Mouse (Mus musculus) midbrain, postnatal 0 days (tissue): ENCODE measurements around the gene Men1. TPM values are rescaled to one million over a fixed set of nuclear protein-coding genes. Genes with fewer than 3 reads are reported as not detected.
A peak's percentile ranks its signal among the peaks of the same experiment; 100 is the strongest.

Experiments used
- ATAC-seq: fragments of 200-750 bp; cut with Nextera tagmentation; 2 replicates; pipeline ENCODE4 v1.8.0; 2017; ENCODE audit warnings: moderate number of reproducible peaks, mild to moderate bottlenecking, moderate TSS enrichment, moderate library complexity; ENCODE audit not compliant: low FRiP score
- DNase-seq: peaks from one replicate; pipeline ENCODE4 v3.0.0-alpha.2; 2015; ENCODE audit warnings: low spot score
- H3K27ac ChIP-seq: fragments of 300-500 bp; sonication (generic); 2 replicates; pipeline ENCODE4 v1.5.1; 2014; ENCODE audit warnings: low read depth, mild to moderate bottlenecking, low read length, mixed read lengths
- H3K27me3 ChIP-seq: fragments of 300-500 bp; sonication (generic); 2 replicates; pipeline ENCODE4 v1.6.1; 2014; ENCODE audit warnings: low read length, control low read depth, mixed read lengths; ENCODE audit not compliant: insufficient read depth
- H3K36me3 ChIP-seq: fragments of 300-500 bp; sonication (generic); 2 replicates; pipeline ENCODE4 v1.6.1; 2014; ENCODE audit warnings: low read length, control low read depth, mixed read lengths; ENCODE audit not compliant: insufficient read depth
- H3K4me1 ChIP-seq: fragments of 300-500 bp; sonication (generic); 2 replicates; pipeline ENCODE4 v1.6.1; 2014; ENCODE audit warnings: mild to moderate bottlenecking, control low read depth, antibody characterized with exemption, low read length, mixed read lengths; ENCODE audit not compliant: insufficient read depth
- H3K4me2 ChIP-seq: fragments of 300-500 bp; sonication (generic); 2 replicates; pipeline ENCODE4 v1.6.1; 2014; ENCODE audit warnings: low read depth, mild to moderate bottlenecking, low read length, mixed read lengths; ENCODE audit not compliant: poor library complexity, severe bottlenecking
- H3K4me3 ChIP-seq: fragments of 300-500 bp; sonication (generic); 2 replicates; pipeline ENCODE4 v1.5.1; 2014; ENCODE audit warnings: low read depth, mild to moderate bottlenecking, low read length, moderate library complexity
- H3K9ac ChIP-seq: fragments of 300-500 bp; sonication (generic); replicated peaks from 2 replicates; pipeline ENCODE4 v1.6.1; 2014; ENCODE audit warnings: mild to moderate bottlenecking, low read length, moderate library complexity, mixed read lengths; ENCODE audit not compliant: poor library complexity, severe bottlenecking
- H3K9me3 ChIP-seq: fragments of 300-500 bp; sonication (generic); 2 replicates; pipeline ENCODE4 v1.6.1; 2016; ENCODE audit warnings: low read length, control low read depth
- CTCF ChIP-seq: IDR thresholded peaks from 2 replicates; pipeline ENCODE4 v1.5.1; 2016; ENCODE audit warnings: antibody characterized with exemption, mild to moderate bottlenecking
- WGBS: fragments of 180-500 bp; shearing (Covaris S2); extraction: QIAGEN DNeasy Blood & Tissue Kit; methylation state at CpG from one replicate; pipeline ENCODE4 v1.1.7; 2014; 5-methylcytosine and 5-hydroxymethylcytosine counted together
- microRNA-seq: library from miRNA; unstranded; fragments of <30 nt; microRNA quantifications from one replicate; pipeline ENCODE4, GENCODE M21; 2016; ENCODE audit warnings: borderline number of aligned reads
- polyA plus RNA-seq: library from polyadenylated mRNA; unstranded; fragments of >200 nt; fragmentation: Nextera tagmentation; extraction: Ambion mirVana; gene quantifications from 2 replicates; pipeline ENCODE4 v1.2.1, GENCODE M21; 2015
- total RNA-seq: library from RNA; depleted of rRNA; stranded (reverse); fragments of >200 nt; gene quantifications from 2 replicates; pipeline ENCODE4 v1.2.3, GENCODE M21; 2014; rRNA removed

Gene Men1
- total and polyA plus RNA-seq, 2 experiments from 2014 or later, result 56.8 to 85.6 TPM

DNA sequence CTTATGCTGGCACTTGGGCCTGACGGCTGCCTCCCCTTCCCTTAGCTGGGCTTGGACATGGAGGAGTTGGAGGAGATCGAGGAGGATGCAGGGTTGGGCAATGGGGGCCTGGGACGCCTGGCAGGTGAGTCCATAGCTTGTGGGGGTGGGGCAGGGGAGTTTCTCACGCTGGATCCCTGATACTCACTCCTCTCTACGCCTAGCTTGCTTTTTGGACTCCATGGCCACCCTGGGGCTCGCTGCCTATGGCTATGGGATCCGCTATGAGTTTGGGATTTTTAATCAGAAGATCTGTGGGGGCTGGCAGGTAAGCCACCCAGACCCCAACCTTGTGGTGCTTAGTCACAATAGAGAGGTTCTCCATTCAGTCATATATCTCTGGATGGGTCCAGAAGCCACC, 51.0 kb downstream of the Men1 start:
- Histone ChIP-seq H3K9me3 (no peaks in the 10 kb centered on the region), H3K9ac (no peak overlapping the region), H3K27me3 (no peaks in the 10 kb centered on the region), H3K4me2 (no peak overlapping the region), H3K27ac (no peak overlapping the region), H3K4me1 (peaks cover 4% of the 10 kb centered on the region; the same call in 1 of the 2 replicates), H3K36me3 (0 out of 2 replicates have a peak, but pooled peaks cover 2% of the 10 kb centered on the region), H3K4me3 (no peak overlapping the region)
- no peak for TF ChIP-seq CTCF
- WGBS, result 85% methylated on average over 7 of the region's 7 CpGs
- no peak for ATAC-seq
- DNase-seq, result no peak

DNA sequence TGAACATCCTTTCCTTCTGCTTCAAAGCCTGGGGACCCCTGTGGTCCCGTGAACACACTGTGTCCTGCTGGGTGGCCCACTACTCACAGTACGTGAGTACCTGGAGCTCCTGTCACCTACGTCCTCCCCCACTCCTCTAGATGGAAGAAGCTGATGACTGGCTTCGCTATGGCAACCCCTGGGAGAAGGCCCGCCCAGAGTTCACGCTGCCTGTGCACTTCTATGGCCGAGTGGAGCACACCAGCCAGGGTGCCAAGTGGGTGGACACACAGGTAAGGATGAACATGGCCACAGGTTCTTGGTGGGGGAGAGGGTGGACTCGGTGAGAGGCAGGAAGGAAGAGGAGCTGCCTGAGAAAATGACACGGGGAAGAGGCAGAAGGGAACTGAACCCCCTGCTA, 51.5 kb downstream of the Men1 start:
- ATAC-seq (no peak), DNase-seq (no peak)
- H3K27me3 ChIP-seq, result no peaks in the 10 kb centered on the region
- no peak overlapping the region for H3K4me3 ChIP-seq
- H3K4me2 ChIP-seq, result no peak overlapping the region
- no peaks in the 10 kb centered on the region for H3K9me3 ChIP-seq
- no peaks in the 10 kb centered on the region for H3K36me3 ChIP-seq
- no peak overlapping the region for H3K27ac ChIP-seq
- no peak for TF ChIP-seq CTCF
- no peak overlapping the region for H3K9ac ChIP-seq
- H3K4me1 ChIP-seq, result peaks cover 4% of the 10 kb centered on the region; the same call in 1 of the 2 replicates
- 62% methylated on average over 9 of the region's 9 CpGs for WGBS

- Histone ChIP-seq H3K27me3 (no peaks in the 10 kb centered on the region), H3K9me3 (no peaks in the 10 kb centered on the region), H3K4me3 (no peak overlapping the region), H3K4me1 (peaks cover 4% of the 10 kb centered on the region; the same call in 1 of the 2 replicates), H3K27ac (no peak overlapping the region), H3K36me3 (no peaks in the 10 kb centered on the region), H3K4me2 (no peak overlapping the region), H3K9ac (no peak overlapping the region)
- 81% methylated on average over 13 of the region's 13 CpGs for WGBS
- no peak for ATAC-seq
- no peak for DNase-seq
- TF ChIP-seq CTCF, result peak; percentile 37; the same call in 1 of the 2 replicates
Observed at GRCm38 (mm10) chr19:6388006-6388405, 53.2 kb downstream of the Men1 start.

DNA sequence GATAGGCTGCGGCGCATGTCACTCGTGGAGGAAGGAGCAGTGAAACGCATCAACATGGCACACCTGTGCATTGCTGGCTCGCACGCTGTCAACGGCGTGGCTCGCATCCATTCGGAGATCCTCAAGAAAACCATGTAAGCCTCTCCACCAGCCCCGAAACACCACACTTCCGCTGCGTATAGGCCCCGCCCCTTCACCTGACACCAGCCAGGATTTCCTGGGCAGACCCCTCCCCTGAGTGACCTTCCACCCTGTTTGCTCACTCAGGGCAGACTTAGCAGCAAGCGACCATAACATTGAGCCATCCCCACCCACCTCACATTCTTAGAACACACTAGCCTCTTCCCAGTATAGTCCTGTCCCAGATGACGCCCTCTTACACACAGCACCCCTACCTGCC, 55.0 kb downstream of the Men1 start:
- H3K4me3 ChIP-seq, result peak overlapping the region; percentile 28; the same call in 1 of the 2 replicates
- peak; percentile 36 for DNase-seq
- no peak for TF ChIP-seq CTCF
- 11% methylated on average over 16 of the region's 16 CpGs for WGBS
- H3K36me3 ChIP-seq, result no peaks in the 10 kb centered on the region
- peak overlapping the region; percentile 20; the same call in 1 of the 2 replicates for H3K9ac ChIP-seq
- H3K4me2 ChIP-seq, result peak overlapping the region; percentile 61
- H3K9me3 ChIP-seq, result no peaks in the 10 kb centered on the region
- ATAC-seq, result peak; percentile 49
- 0 out of 2 replicates have a peak overlapping the region, but pooled peaks have one; percentile 47 for H3K27ac ChIP-seq
- H3K4me1 ChIP-seq, result peaks cover 4% of the 10 kb centered on the region; the same call in 1 of the 2 replicates
- no peaks in the 10 kb centered on the region for H3K27me3 ChIP-seq

- no peak for TF ChIP-seq CTCF
- DNase-seq (no peak), ATAC-seq (no peak)
- Histone ChIP-seq H3K9ac (0 out of 2 replicates have a peak overlapping the region, but pooled peaks have one; percentile 20), H3K27me3 (no peaks in the 10 kb centered on the region), H3K9me3 (no peaks in the 10 kb centered on the region), H3K36me3 (no peaks in the 10 kb centered on the region), H3K27ac (no peak overlapping the region; the same call in 1 of the 2 replicates), H3K4me2 (peak overlapping the region; percentile 61), H3K4me3 (no peak overlapping the region), H3K4me1 (peaks cover 4% of the 10 kb centered on the region; the same call in 1 of the 2 replicates)
- 70% methylated on average over 6 of the region's 6 CpGs for WGBS
Observed at GRCm38 (mm10) chr19:6390251-6390650, 55.5 kb downstream of the Men1 start.

Small RNAs within 50 kb of the gene (microRNA-seq; reads per million reads assigned to microRNA genes)
- not detected for gene Mir6989

Other genes starting within 250 kb of the Men1 start
- gene Cdca5, start 250.0 kb upstream of the Men1 start, total RNA-seq, result 1.3 and 1.6 TPM in 2 replicates
- 1.6 and 1.8 TPM in 2 replicates for gene Cdca5, start 250.0 kb upstream of the Men1 start, polyA plus RNA-seq
- not detected in 2 replicates for gene AC131692.1, start 240.6 kb upstream of the Men1 start, total RNA-seq
- not detected in 2 replicates for gene AC131692.1, start 240.6 kb upstream of the Men1 start, polyA plus RNA-seq
- 0.42 and 1.0 TPM in 2 replicates for gene Naaladl1, start 229.2 kb upstream of the Men1 start, total RNA-seq
- gene Naaladl1, start 229.2 kb upstream of the Men1 start, polyA plus RNA-seq, result 0.41 and 0.53 TPM in 2 replicates
- 66.6 and 73.1 TPM in 2 replicates for gene Sac3d1, start 216.3 kb upstream of the Men1 start, total RNA-seq
- gene Sac3d1, start 216.3 kb upstream of the Men1 start, polyA plus RNA-seq, result 52.6 and 53.1 TPM in 2 replicates
- gene Snx15, start 206.7 kb upstream of the Men1 start, total RNA-seq, result 51.0 and 66.4 TPM in 2 replicates
- 66.1 and 69.1 TPM in 2 replicates for gene Snx15, start 206.7 kb upstream of the Men1 start, polyA plus RNA-seq
- not detected in 2 replicates for gene Batf2, start 194.0 kb upstream of the Men1 start, total RNA-seq
- not detected in 2 replicates for gene Batf2, start 194.0 kb upstream of the Men1 start, polyA plus RNA-seq
- 83.4 and 123 TPM in 2 replicates for gene Arl2, start 193.4 kb upstream of the Men1 start, total RNA-seq
- 159 and 174 TPM in 2 replicates for gene Arl2, start 193.4 kb upstream of the Men1 start, polyA plus RNA-seq
- not detected in 2 replicates for gene Majin, start 150.6 kb upstream of the Men1 start, total RNA-seq
- gene Majin, start 150.6 kb upstream of the Men1 start, polyA plus RNA-seq, result 0.16 and 0.18 TPM in 2 replicates
- not detected in 2 replicates for gene Gpha2, start 108.6 kb upstream of the Men1 start, total RNA-seq
- 0.31 TPM in 1 of 2 replicates, not detected in the other for gene Gpha2, start 108.6 kb upstream of the Men1 start, polyA plus RNA-seq
- gene Ppp2r5b, start 99.1 kb upstream of the Men1 start, total RNA-seq, result 248 and 256 TPM in 2 replicates
- gene Ppp2r5b, start 99.1 kb upstream of the Men1 start, polyA plus RNA-seq, result 177 and 189 TPM in 2 replicates
- gene Atg2a, start 93.3 kb upstream of the Men1 start, total RNA-seq, result 34.3 and 38.2 TPM in 2 replicates
- gene Atg2a, start 93.3 kb upstream of the Men1 start, polyA plus RNA-seq, result 9.6 and 9.7 TPM in 2 replicates
- 117 and 139 TPM in 2 replicates for gene Ehd1, start 58.3 kb upstream of the Men1 start, total RNA-seq
- gene Ehd1, start 58.3 kb upstream of the Men1 start, polyA plus RNA-seq, result 73.0 and 74.0 TPM in 2 replicates
- 4.8 and 5.4 TPM in 2 replicates for gene Cdc42bpg, start 28.5 kb upstream of the Men1 start, total RNA-seq
- 0.20 and 0.67 TPM in 2 replicates for gene Cdc42bpg, start 28.5 kb upstream of the Men1 start, polyA plus RNA-seq
- 70.6 and 86.8 TPM in 2 replicates for gene Map4k2, start 6.2 kb downstream of the Men1 start, total RNA-seq
- gene Map4k2, start 6.2 kb downstream of the Men1 start, polyA plus RNA-seq, result 18.1 TPM in 2 replicates
- 70.5 and 92.2 TPM in 2 replicates for gene Sf1, start 28.7 kb downstream of the Men1 start, total RNA-seq
- 90.2 and 95.5 TPM in 2 replicates for gene Sf1, start 28.7 kb downstream of the Men1 start, polyA plus RNA-seq
- gene Pygm, start 49.4 kb downstream of the Men1 start, total RNA-seq, result 16.4 and 25.8 TPM in 2 replicates
- 11.7 and 13.2 TPM in 2 replicates for gene Pygm, start 49.4 kb downstream of the Men1 start, polyA plus RNA-seq
- gene Rasgrp2, start 64.4 kb downstream of the Men1 start, total RNA-seq, result 250 and 291 TPM in 2 replicates
- gene Rasgrp2, start 64.4 kb downstream of the Men1 start, polyA plus RNA-seq, result 232 and 264 TPM in 2 replicates
- gene Nrxn2, start 83.8 kb downstream of the Men1 start, total RNA-seq, result 382 and 409 TPM in 2 replicates
- 74.3 and 75.7 TPM in 2 replicates for gene Nrxn2, start 83.8 kb downstream of the Men1 start, polyA plus RNA-seq
- gene Slc22a12, start 208.1 kb downstream of the Men1 start, total RNA-seq, result 0.71 TPM in 1 of 2 replicates, not detected in the other
- 0.45 and 0.57 TPM in 2 replicates for gene Slc22a12, start 208.1 kb downstream of the Men1 start, polyA plus RNA-seq